Mouse (Mus musculus): ENCODE measurements around the gene Tbc1d1.

DNA sequence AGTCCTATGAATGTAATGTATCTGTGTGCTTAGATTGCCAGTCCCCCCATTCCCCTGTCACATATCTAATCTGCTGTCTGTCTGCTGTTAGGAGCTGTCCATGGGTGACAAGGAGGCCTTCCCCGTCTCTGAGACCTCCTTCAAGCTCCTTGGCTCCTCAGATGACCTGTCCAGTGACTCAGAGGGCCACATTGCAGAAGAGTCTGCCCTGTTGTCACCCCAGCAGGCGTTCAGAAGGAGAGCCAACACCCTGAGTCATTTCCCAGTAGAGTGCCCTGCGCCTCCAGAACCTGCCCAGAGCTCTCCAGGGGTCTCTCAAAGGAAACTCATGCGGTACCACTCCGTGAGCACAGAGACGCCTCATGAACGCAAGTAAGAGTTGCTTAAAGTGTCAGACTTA, 125.6 kb downstream of the Tbc1d1 start:
- TF ChIP-seq CTCF (IDR thresholded peaks at IDR 0.05; ENCODE audit: low read depth) = no peak
- no peak for TF ChIP-seq EP300 (optimal IDR thresholded peaks at IDR 0.05)
